25 mouse cellular contexts compared by ENCODE assay signal in genomic region chr2:29414852-29415473, GRCm38 (mm10).
DNase-seq lines count a peak whose midpoint lies in the region; ATAC-seq and TF ChIP-seq lines count a peak whose summit lies in the region.
"Had no signal": no experiment of that assay in that cellular context is flagged by ENCODE, and none has a peak within 500 bp of the region (broad histone marks: within the 10 kb centered on the region; RNA-seq: fewer than 3 reads in every experiment).

No protein-coding gene starts in this region.

- peak; percentile 57 for DNase-seq in forebrain, embryonic 14.5 days (ENCODE audit: low spot score)
- no peak for DNase-seq in forebrain, embryonic 10.5 days (ENCODE audit: extremely low spot score, low spot score)
- DNase-seq in midbrain, postnatal 0 days (ENCODE audit: low spot score), result peak; percentile 44
- peak; percentile 71 for DNase-seq in brain, embryonic 14.5 days (ENCODE audit: low read depth)
- DNase-seq in thymus, postnatal 4 days, result no peak
- no peak for DNase-seq in ovary, postnatal 14 days (ENCODE audit: low spot score)
- DNase-seq: adrenal gland, postnatal 25 days; gastrocnemius, postnatal 25 days; heart, adult 18-20 months; heart, postnatal 10 days; kidney, postnatal 36 days; left cerebral cortex, postnatal 4 days; lung, embryonic 14.5 days; right cerebral cortex, postnatal 4 days; thymus, postnatal 25 days had no signal

- no peaks in the 10 kb centered on the region for H3K27me3 ChIP-seq in forebrain, embryonic 14.5 days (replicated peaks; ENCODE audit: control insufficient read depth, insufficient read depth, low read length)
- no peaks in the 10 kb centered on the region for H3K27me3 ChIP-seq in forebrain, embryonic 10.5 days (ENCODE audit: poor library complexity, severe bottlenecking)
- no peaks in the 10 kb centered on the region for H3K27me3 ChIP-seq in midbrain, postnatal 0 days (ENCODE audit: insufficient read depth, low read length)
- H3K27me3 ChIP-seq in midbrain, embryonic 13.5 days, result no peaks in the 10 kb centered on the region
- H3K27me3 ChIP-seq: heart, embryonic 12.5 days; limb, embryonic 15.5 days; midbrain, embryonic 12.5 days; neural tube, embryonic 12.5 days; stomach, embryonic 15.5 days had no signal

- H3K9me3 ChIP-seq in forebrain, embryonic 14.5 days (replicated peaks; ENCODE audit: control insufficient read depth, low read length), result no peaks in the 10 kb centered on the region
- H3K9me3 ChIP-seq in forebrain, embryonic 10.5 days, result no peaks in the 10 kb centered on the region
- no peaks in the 10 kb centered on the region for H3K9me3 ChIP-seq in midbrain, postnatal 0 days (ENCODE audit: low read length)
- no peaks in the 10 kb centered on the region for H3K9me3 ChIP-seq in midbrain, embryonic 13.5 days
- H3K9me3 ChIP-seq: embryonic facial prominence, embryonic 10.5 days; heart, embryonic 12.5 days; hindbrain, embryonic 10.5 days; limb, embryonic 15.5 days; midbrain, embryonic 12.5 days; neural tube, embryonic 12.5 days; stomach, embryonic 15.5 days had no signal

- H3K4me3 ChIP-seq in forebrain, embryonic 14.5 days (ENCODE audit: low read depth, low read length), result no peak overlapping the region
- H3K4me3 ChIP-seq in forebrain, embryonic 10.5 days, result no peak overlapping the region
- no peak overlapping the region for H3K4me3 ChIP-seq in midbrain, postnatal 0 days (ENCODE audit: low read depth, low read length)
- no peak overlapping the region for H3K4me3 ChIP-seq in midbrain, embryonic 13.5 days (replicated peaks)
- H3K4me3 ChIP-seq: embryonic facial prominence, embryonic 10.5 days; heart, embryonic 12.5 days; hindbrain, embryonic 10.5 days; limb, embryonic 15.5 days; midbrain, embryonic 12.5 days; neural tube, embryonic 12.5 days; stomach, embryonic 15.5 days had no signal

- TF ChIP-seq POLR2A in brain, embryonic 14.5 days (IDR thresholded peaks at IDR 0.05; ENCODE audit: borderline replicate concordance, extremely low read depth, insufficient read depth, insufficient read length, poor library complexity, severe bottlenecking), result no peak

- WGBS in forebrain, embryonic 14.5 days, result 70% methylated on average over 7 of the region's 7 CpGs
- 90% methylated on average over 7 of the region's 7 CpGs for WGBS in forebrain, embryonic 10.5 days
- 83% methylated on average over 7 of the region's 7 CpGs for WGBS in midbrain, postnatal 0 days
- 86% methylated on average over 7 of the region's 7 CpGs for WGBS in midbrain, embryonic 13.5 days

- TF ChIP-seq CTCF in midbrain, postnatal 0 days (IDR thresholded peaks at IDR 0.05), result no peak
- no peak for TF ChIP-seq CTCF in brain, embryonic 14.5 days (IDR thresholded peaks at IDR 0.05; ENCODE audit: borderline replicate concordance, extremely low read depth, insufficient read depth, insufficient read length)

- no peak overlapping the region for H3K4me2 ChIP-seq in forebrain, embryonic 14.5 days (ENCODE audit: low read length)
- H3K4me2 ChIP-seq in midbrain, postnatal 0 days (ENCODE audit: low read depth, low read length, poor library complexity, severe bottlenecking), result no peak overlapping the region
- H3K4me2 ChIP-seq in midbrain, embryonic 13.5 days (replicated peaks), result no peak overlapping the region
- H3K4me2 ChIP-seq: heart, embryonic 12.5 days; limb, embryonic 15.5 days; lung, embryonic 14.5 days; midbrain, embryonic 12.5 days; neural tube, embryonic 12.5 days; stomach, embryonic 15.5 days had no signal

- H3K9ac ChIP-seq in forebrain, embryonic 14.5 days (ENCODE audit: low read length), result no peak overlapping the region
- H3K9ac ChIP-seq in midbrain, postnatal 0 days (replicated peaks; ENCODE audit: low read length, poor library complexity, severe bottlenecking), result no peak overlapping the region
- H3K9ac ChIP-seq in midbrain, embryonic 13.5 days (replicated peaks), result no peak overlapping the region
- H3K9ac ChIP-seq: heart, embryonic 12.5 days; limb, embryonic 15.5 days; liver, embryonic 14.5 days; lung, embryonic 14.5 days; midbrain, embryonic 12.5 days; neural tube, embryonic 12.5 days; stomach, embryonic 15.5 days had no signal

- peaks cover 24% of the 10 kb centered on the region for H3K4me1 ChIP-seq in forebrain, embryonic 14.5 days (ENCODE audit: control insufficient read depth, insufficient read depth, low read length)
- H3K4me1 ChIP-seq in forebrain, embryonic 10.5 days, result peaks cover 49% of the 10 kb centered on the region
- 0 out of 2 replicates have a peak, but pooled peaks cover 3% of the 10 kb centered on the region for H3K4me1 ChIP-seq in midbrain, postnatal 0 days (ENCODE audit: insufficient read depth, low read length)
- peaks cover 53% of the 10 kb centered on the region for H3K4me1 ChIP-seq in midbrain, embryonic 13.5 days (replicated peaks)

- no peak overlapping the region for H3K27ac ChIP-seq in forebrain, embryonic 14.5 days (ENCODE audit: low read depth, low read length)
- H3K27ac ChIP-seq in forebrain, embryonic 10.5 days, result no peak overlapping the region
- no peak overlapping the region for H3K27ac ChIP-seq in midbrain, postnatal 0 days (ENCODE audit: low read depth, low read length)
- no peak overlapping the region for H3K27ac ChIP-seq in midbrain, embryonic 13.5 days
- H3K27ac ChIP-seq: embryonic facial prominence, embryonic 10.5 days; hindbrain, embryonic 10.5 days; limb, embryonic 15.5 days; liver, embryonic 14.5 days; midbrain, embryonic 12.5 days; neural tube, embryonic 12.5 days; stomach, embryonic 15.5 days had no signal

- H3K36me3 ChIP-seq in forebrain, embryonic 14.5 days (ENCODE audit: control insufficient read depth, insufficient read depth, low read length), result no peaks in the 10 kb centered on the region
- H3K36me3 ChIP-seq in forebrain, embryonic 10.5 days (replicated peaks), result no peaks in the 10 kb centered on the region
- H3K36me3 ChIP-seq in midbrain, postnatal 0 days (ENCODE audit: insufficient read depth, low read length), result no peaks in the 10 kb centered on the region
- no peaks in the 10 kb centered on the region for H3K36me3 ChIP-seq in midbrain, embryonic 13.5 days
- H3K36me3 ChIP-seq: embryonic facial prominence, embryonic 10.5 days; heart, embryonic 12.5 days; hindbrain, embryonic 10.5 days; limb, embryonic 15.5 days; midbrain, embryonic 12.5 days; neural tube, embryonic 12.5 days; stomach, embryonic 15.5 days had no signal

- no peak; the same call in 1 of the 2 replicates for ATAC-seq in forebrain, embryonic 14.5 days
- no peak for ATAC-seq in midbrain, postnatal 0 days (ENCODE audit: low FRiP score)
- ATAC-seq in midbrain, embryonic 13.5 days, result no peak
- ATAC-seq: intestine, postnatal 0 days had no signal

Comparison
In these comparisons a context has a peak if more than half of its experiments do, and no peak if none do; other contexts are left out.
1. DNase-seq: peak in forebrain, embryonic 14.5 days (single experiment), midbrain, postnatal 0 days (single experiment) and brain, embryonic 14.5 days (single experiment); none in forebrain, embryonic 10.5 days (single experiment), thymus, postnatal 4 days (single experiment) and ovary, postnatal 14 days (single experiment).